Mouse (Mus musculus) mature B cell (primary cell): ENCODE measurements around the gene Slc41a3.

Experiments used
- in situ Hi-C: fragments of 300-500 bp; cut with MboI; formaldehyde crosslinking; loops from 2 replicates; pipeline ENCODE4 v1.14.3; 2019

The Slc41a3 gene

DNA sequence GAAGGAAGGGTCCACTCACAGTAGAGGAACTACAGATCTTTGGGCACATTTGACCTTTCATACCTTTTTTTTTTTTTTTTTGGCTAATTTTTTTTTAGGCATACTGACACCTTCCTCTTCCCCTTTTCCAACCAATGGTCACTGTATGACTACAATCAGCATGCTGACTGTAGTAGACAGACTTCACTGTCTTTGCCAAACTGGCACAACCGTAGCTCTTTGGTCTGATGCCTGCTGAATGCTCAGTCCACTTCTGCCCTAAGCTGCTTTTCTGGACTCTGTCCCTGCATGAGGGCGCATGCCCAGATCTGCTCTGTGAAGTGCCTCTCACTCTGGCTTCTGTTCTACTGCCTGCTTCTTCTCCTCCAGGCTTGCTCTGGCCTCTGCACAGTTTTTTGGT, 6.9 kb upstream of the Slc41a3 start:
- in situ Hi-C loops, result no loop called here

DNA sequence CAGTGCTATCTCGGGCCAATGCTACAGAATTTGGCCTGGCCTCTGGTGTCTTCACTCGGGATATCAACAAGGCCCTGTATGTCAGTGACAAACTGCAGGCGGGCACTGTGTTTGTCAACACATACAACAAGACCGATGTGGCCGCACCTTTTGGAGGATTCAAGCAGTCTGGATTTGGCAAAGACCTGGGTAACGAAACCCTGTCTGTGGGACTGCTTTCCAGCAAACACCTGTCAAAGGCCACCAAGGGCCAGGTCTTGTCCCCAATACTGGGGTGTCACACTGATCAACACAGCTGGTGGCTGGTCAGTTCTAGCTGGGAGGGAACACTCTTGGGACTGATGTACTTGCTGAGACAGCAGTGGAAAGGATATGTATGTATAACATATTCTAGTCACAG, 6.3 kb upstream of the Slc41a3 start:
- in situ Hi-C loops, result no loop called here

DNA sequence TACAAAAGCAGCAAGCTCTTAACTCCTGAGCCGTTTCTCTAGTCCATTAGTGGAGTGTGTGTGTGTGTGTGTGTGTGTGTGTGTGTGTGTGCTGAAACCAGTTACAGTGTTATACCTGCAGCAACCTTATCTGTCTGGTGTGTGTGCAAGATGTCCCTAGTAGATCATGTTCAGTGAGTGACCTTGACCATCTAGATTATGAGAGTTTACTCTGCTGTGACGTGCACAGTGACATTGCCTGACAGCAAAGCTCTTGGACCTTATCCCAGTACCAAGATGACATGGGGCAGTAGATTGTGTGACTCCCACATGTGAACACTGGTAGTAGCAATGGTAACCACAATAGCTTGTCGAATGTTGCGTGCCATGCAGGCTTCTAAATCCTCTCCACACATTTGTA, 4.2 kb upstream of the Slc41a3 start:
- in situ Hi-C loops, result no loop called here

DNA sequence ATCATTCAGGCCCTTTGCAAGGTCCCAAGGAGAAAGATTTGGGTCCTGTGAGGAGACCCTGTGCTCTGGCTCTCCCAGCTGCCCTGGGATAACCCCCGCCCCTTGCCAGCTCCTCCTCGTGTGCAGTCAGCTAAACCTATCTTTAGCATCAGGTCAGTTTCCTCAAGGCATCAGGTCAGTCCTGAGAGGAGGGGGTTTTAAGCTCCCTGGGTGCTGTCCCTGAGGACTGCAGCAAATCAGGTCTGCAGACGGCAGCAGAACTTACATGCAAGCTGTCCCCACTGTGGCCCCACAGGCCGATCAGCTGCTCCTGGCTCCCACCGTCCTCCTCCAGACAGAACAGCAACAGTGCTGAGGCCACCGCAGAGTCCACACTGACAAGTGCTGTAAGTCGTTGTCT, 2.8 kb upstream of the Slc41a3 start:
- in situ Hi-C loops, result no loop called here

DNA sequence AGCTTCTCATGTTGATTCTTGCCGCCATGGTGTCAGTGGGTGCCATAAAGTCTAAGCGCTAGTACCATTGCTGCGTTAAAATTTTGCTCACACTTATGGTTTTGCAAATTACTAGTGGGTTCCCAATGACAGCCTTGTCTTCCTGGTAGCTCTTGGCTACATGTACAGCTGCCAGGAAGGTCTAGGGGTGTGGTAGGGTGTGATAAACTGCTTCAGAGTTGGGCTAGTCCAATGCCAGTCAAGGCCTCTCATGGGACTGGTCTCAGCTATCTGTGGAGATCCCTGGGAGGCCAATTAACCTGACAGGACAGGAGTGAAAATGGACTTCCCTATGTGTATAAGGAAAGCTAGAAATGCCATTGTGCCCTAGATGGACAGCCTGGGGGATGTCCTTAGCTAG, 2.2 kb upstream of the Slc41a3 start:
- in situ Hi-C loops, result no loop called here

DNA sequence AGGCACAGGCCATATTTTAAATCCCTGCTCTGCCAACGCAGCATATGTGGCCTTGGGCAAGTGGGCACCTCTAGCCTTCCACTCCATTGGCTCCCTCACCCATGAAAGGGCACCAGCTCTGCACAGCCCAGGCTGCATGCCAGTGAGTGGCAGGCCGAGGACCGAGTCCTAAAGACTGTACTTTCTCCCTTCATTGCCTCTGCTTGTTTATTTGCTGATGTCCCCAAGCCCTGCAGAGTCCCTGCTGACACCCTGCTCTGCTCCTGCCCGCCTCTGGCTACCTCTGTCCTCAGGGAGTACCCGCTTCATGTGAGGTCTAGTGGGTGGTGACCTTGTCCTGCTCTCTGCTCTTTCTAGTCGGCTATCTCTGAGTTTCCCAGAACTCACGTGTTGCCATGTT, 1.4 kb upstream of the Slc41a3 start:
- in situ Hi-C loops, result no loop called here

DNA sequence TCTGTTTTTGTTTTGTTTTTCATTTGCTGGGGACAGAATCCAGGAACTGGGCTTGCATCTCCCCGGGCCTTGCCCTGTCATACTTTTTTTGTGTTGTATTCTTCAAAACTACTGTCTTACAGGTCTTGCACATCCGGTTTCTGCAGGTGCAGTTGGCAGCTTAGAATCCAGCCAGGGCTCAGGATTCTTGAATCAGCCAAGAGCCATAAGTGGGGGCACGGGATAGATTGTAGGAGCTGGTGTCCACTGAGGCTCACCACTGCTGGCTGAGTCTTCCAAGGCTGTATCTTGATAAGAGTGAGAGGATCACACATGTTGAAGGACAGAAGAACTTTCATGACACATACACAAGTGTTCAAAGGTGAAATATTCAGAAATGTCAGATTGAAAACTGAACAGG, 395 bp upstream of the Slc41a3 start:
- in situ Hi-C loops, result no loop called here

DNA sequence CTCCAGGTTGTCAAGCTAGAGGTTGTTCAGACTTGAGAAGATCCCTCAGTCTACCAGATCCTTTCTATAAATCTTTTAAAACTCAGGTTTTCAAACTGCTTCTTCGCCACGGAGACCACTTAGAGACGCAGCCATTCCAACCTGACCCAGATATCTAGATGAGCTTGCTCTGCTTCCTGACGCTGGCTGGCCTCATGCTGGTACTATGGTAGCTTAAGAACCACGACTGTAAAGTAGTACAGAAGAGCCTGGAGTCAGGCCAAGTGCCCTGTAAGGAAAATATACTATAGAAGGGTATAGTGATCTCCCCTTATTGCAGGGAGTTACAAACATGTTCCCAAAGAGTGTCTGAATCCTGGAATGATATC, 757 bp downstream of the Slc41a3 start:
- in situ Hi-C loops, result no loop called here

DNA sequence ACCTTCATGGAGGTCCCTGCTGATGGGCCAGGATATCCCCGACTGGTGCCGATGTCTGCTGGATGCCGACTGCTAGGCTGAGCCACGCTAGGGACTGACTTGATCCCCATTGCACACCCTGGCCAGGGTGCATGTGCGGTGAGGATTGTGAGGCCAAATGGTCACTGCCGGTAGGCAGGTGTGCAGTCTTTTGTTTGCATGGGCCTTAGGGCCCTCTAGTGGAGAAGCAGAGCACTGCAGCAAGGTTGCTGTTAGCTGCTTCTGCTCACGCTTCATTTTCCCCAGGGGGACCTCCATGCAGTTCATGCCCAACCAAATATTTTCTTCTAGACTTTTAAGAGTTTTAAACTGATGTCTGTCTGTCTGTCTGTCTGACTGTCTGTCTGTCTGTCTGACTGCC, 2.0 kb downstream of the Slc41a3 start:
- in situ Hi-C loops, result no loop called here

DNA sequence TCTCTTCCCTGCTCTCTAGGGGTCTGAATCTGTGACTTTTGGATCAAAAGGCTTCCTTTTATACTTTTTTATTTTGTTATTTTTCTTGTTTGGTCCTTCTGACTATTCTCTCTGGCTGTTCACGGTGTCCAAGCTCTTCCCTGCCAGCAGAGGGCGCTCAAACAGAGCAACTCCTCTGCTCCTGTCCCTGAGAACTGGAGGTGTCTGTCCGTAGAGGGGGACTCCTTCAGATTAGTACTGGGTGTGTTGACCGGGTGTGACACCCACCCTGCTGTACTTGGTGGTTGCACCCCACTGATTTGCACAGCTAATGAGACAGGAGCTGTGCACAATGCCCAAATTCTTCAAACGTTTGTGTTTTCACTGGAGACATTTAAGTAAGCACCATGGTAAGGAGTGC, 2.7 kb downstream of the Slc41a3 start:
- in situ Hi-C loops, result no loop called here

DNA sequence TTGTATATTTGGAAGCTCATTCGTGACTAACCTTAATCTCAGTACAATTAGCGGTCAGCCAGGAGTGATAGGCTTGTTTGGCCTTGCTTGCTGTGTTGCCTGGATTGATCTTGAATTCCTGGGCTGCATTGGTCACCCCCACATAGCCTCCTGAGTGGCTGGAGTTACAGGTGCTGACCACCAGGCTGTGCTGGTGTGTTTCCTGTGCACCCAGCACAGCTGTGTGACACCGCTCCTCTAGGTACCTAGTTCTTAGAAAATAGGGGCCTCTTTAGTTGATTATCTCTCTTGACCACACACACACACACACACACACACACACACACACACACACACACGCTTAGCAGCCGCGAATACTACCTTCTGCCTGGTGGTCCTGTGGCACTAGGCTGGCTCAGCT, 3.7 kb downstream of the Slc41a3 start:
- in situ Hi-C loops, result no loop called here

DNA sequence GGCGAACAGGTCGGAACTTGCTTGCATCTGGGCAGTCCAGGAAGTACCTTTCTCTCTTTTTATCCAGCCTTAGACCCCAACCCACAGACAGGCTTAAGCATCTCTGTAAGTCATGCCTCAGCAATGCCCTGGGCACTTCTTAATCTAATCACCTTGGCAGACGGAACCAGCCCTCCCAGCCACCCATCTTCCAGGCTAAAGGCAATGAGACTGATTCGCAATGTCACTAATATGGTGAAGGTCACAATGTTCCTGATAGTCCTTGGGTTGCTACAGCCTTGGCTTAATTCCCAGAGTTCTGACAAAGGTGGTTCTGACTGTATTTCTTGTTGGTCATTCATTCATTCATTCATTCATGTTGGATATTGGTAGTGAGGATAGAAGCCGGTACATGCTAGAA, 5.7 kb downstream of the Slc41a3 start:
- in situ Hi-C loops, result no loop called here

DNA sequence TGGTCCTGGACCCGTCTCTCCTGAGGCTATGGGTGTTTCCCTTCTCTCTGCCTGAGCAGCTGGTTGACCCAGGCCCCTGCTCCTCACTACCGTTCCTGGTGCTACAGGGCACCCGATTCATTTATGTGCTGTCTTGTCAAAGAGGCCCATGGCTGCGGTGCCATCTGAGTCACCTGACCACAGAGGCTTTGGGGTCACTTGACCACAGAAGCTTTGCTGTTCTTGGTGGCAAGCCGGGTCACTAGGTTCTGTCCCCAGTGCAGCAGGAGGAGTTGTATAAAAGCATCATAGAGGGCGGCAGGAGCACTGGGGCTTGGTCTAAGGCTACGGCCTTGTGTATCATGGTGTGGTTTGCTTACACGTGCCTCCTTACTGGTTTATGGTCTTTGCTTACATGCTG, 8.8 kb downstream of the Slc41a3 start:
- in situ Hi-C loops, result no loop called here

DNA sequence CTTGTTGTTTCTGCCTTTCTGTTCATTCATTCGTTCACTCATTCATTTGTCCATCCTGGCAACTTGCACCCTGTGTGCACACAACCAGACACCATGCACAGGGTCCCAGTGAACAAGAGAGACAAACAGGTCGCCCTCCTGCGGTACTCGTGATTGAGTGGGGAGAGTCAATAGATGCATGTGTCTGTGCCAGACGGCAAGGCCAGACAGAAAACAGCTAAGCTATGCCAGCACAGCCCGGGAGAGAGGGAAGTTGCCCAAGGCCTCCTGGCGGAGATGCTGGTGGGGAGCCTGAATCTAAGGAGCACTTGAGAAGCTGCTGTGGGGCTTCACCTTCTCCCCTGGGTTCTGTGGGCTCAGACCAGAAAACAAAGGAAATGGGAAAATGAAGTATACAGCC, 10.8 kb downstream of the Slc41a3 start:
- in situ Hi-C loops, result no loop called here

DNA sequence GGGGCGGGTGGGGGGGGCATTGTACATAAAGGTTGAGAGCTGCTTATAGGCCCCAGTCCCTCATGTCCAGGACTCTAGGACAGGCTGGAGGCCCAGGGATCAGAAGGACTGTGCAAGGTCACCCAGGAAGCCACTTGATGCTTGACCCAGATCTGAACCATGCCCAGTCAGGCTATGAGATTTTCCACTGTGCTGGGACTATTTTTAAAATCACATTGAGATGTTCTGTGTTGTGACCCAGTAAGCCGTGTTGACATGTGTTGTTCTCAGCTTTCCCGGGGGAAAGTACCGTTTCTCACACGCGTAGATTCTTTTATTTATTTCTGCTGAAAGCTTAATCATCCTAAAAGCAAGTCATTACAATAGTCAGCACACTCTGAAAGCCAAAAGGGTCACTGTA, 11.5 kb downstream of the Slc41a3 start:
- in situ Hi-C loops, result no loop called here

DNA sequence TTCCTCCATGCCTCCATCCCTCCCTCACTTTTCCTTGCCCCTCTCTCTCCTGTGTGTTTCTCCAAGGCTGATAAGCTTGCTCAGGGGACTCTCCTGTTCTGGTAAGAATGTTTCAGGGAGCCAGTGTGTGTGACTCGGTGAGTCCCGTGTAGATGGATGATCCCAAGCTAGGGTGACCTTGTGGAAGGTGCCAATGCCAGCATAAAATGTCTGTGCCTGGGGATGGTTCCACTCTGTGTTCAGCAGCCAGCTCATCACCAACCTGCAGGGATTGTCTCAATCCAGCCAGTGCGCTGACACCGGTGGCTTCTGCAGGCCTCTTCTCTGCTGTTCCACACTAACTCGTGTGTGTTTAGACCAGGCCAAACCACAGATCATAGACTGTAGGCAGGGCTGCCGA, 12.0 kb downstream of the Slc41a3 start:
- in situ Hi-C loops, result no loop called here

DNA sequence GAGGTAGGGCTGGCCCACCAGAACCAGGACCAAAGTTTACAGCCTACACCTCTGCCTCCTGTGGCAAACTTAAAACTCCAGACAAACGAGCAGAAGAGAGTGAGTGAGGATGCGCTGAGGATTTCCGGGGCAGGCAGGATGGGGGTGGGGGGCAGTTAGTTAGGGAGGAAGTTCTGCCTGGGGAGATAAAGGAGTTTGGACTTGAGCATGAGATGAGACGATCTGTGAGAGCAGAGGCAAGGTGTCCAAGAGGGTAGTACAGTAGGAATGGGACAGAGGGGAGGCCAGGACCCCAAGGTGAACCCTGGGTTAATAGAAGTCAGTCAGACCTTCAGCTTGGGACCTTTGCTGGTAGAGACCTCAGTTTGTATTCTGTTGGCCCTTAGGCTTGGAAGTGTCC, 13.7 kb downstream of the Slc41a3 start:
- in situ Hi-C loops, result no loop called here

DNA sequence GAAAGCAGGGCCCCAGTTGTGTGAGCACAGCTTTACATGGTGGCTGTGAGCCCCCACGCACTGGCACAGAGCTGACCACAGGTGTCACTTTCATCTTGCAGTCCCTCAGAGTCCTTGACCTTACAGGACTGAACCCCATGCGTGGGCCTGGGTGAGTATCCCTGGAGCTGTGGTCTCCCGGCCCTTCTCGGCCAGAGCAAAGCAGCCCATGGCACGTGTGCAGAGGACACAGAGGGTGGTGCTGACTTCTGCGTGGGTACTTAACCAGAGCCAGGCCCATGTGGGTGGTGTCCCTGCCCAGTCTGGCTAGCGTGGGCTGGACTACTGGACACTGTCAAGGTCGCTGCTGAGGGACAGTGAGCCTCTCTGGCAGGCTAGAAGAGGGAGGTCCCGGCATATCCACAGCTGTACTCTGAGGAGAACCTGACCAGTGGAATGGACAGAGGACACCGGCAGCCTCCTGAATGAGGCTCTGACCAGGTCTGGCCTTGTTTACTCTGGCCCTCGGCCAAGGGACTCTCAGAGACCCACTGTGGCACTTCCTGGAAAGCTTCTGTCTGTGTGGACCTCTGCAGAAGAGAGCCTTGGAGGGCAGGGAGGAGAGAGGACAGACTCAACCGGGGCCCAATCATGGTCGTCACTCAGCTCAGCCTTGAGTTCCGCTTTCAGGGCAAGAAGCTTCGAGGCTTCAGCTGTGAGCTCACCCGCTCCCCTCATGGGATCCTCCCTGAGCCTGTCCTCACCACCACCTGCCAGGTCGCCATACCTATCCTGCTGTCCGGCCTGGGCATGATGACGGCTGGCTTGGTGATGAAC, 14.5 kb downstream of the Slc41a3 start:
- in situ Hi-C loops, result no loop called here

DNA sequence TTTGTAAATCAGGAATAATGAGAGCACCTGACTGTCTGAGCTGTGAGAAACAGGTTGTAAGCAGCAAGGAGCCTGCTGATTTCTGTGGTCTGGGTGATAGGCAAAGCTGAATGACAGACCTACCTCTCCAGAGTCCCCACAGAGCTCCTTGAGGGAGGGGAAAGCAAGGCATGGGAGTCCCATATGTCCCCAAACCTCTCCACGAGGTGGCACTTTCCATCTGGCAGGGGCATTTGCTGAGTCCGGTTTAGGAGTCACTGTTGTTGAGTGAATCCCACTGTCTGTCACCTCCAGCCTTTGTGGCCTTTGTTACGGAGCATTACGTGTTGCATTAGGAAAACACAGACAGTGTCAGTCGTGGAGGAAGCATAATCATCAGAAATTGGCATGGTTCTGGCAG, 15.4 kb downstream of the Slc41a3 start:
- in situ Hi-C loops, result no loop called here

DNA sequence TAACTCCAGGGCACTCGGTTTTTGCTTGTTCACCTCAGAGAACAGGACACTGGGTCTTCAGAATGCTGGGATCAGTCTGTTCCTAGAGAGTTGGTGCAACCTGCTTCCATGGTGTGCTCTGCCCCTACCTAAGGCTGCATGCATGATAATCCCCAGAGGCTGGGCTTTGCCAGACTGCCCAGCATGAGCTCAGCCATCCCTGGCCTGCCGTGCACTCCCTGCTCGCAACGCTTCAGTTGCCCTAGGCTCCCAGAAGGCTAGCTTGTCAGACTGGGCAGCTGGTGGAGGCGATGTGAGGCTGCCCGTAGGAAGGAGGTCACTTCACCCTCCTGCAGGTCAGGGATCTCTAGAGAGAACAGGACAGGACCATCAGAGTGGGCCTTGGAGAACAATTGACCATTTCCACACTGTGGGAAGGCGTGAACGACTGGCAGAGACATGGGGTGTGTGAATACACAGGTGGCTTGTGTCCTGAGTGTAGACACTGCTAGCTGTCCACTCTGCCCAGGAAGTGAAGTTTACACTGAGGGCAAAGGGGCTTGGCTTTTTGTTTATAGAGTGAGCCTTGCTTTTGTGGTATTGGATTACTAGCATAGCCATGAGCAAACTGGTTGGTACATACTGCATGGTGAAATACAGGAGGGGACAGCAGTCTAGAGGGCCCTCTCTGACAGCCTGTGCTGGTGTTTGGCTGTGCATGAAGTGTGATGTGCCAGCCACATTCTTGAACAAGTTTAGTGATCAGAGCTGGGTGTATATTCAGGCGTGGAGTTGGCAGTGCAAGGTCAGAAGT, 16.5 kb downstream of the Slc41a3 start:
- in situ Hi-C loops, result no loop called here

DNA sequence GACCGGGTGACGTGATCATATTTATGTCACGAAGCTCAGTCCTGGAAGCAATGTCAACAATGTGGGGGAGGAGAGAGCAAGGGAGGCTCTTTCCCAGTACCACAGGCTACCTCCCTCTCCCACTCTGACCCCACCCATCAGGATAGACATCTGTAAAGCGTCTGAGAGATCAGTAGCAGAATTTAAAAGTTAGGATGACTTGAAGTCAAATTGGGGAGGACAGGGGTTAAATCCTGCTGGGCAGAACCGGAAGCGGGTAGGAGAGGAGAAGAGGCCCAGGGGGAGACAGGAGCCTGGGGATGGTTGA, 17.0 kb downstream of the Slc41a3 start:
- in situ Hi-C loops, result no loop called here

DNA sequence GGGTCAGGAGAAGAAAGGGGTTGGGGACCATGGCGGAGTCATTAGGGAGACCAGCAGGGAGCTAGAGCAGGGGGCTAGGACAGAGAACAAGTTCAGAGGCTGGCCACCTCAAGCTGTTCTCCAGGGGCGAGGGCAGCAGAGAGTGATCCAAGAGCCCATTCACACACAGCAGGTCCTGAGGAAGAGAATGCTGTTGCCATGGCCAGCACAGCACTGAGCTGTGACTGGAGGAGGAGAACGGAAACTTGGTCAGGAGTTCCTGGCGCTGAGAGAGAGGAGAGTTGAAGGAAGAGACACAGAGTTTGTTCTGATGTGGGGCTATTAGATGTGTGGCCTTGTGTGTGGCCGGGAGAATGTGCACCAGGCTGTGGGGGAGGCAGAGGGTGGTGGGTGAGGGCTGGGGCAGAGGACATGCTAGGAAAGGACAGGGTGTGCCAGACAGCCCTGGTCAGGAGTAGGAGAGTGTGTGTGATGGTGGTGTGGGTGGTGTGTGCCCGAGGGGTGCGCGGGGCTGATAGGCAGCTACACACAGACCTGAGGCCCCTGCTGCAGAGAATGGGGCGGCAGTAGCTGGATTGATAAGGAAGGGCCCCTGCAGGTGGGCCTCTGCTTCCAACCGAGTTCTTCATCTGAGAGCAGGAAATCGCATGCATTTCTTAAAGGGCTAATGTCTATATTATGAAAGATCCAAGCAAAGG, 18.4 kb downstream of the Slc41a3 start:
- in situ Hi-C loops, result no loop called here

DNA sequence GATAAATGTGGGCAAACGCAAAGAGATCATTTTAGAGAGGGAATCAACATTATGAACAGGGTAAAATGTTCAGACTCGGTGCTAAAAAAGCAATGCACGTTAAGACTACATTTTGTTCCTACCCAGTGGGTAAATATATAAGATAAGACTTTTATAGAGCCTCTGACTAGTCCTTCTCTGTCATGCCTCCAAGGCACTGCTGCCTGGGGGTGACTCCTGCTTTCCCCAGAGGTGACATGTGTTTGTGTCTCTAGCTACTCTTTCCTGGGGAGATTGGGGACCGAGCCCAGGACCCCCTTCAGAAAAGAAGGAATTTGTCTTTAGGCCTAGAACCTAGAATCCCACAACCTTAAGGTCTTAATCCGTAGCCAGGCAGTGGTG, 18.9 kb downstream of the Slc41a3 start:
- in situ Hi-C loops, result no loop called here
